Mouse (Mus musculus): ENCODE measurements around the gene Lgals4. TPM values are rescaled to one million over a fixed set of nuclear protein-coding genes. Genes with fewer than 3 reads are reported as not detected.

The Lgals4 gene
- polyA plus RNA-seq, 1 experiment from 2014 or later: 737 TPM

GRCm38 (mm10) chr7:28792391-28793185 is 41.1 kb upstream of the Lgals4 start:
- 0 out of 2 replicates have a peak, but pooled peaks cover 5% of the 10 kb centered on the region for H3K36me3 ChIP-seq (ENCODE audit: control insufficient read depth, insufficient read depth, low read length)
- 73% methylated on average over 13 of the region's 14 CpGs for WGBS

DNA sequence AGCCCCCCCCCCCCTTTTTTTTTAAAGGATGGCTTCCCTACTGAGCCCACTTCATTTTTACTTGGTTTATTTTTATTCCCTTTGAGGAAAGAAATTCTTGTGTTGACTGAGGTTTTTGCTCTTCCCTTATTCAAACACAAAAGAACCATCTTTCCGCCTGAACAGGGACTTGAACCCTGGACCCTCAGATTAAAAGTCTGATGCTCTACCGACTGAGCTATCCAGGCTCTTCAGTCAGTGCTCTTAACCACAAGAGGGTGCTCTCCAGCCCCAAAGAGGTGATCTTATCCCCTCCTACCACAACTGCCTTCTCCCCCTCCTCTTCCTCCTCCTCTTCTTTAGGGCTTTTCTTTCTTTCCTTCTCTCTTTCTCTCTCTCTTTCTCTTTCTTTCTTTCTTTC is 39.8 kb upstream of the Lgals4 start:
- 50% methylated on average over 2 of the region's 2 CpGs for WGBS
- no peak overlapping the region for H3K9ac ChIP-seq (ENCODE audit: low read length)
- no peaks in the 10 kb centered on the region for H3K36me3 ChIP-seq (ENCODE audit: control insufficient read depth, insufficient read depth, low read length)
- no peak overlapping the region for H3K27ac ChIP-seq (ENCODE audit: low read depth)
- H3K27me3 ChIP-seq (replicated peaks; ENCODE audit: control insufficient read depth, insufficient read depth, low read length): no peaks in the 10 kb centered on the region
- H3K4me1 ChIP-seq (replicated peaks; ENCODE audit: control insufficient read depth, insufficient read depth, low read length): peaks cover 21% of the 10 kb centered on the region
- H3K4me2 ChIP-seq (ENCODE audit: low read length): no peak overlapping the region
- no peak for DNase-seq (ENCODE audit: low spot score)
- H3K9me3 ChIP-seq (ENCODE audit: control insufficient read depth, low read length): no peaks in the 10 kb centered on the region
- no peak for ATAC-seq (replicated peaks; ENCODE audit: low FRiP score, low TSS enrichment, low read depth)
- no peak overlapping the region for H3K4me3 ChIP-seq (ENCODE audit: low read depth, low read length)

More at GRCm38 (mm10) chr7:28792391-28793185, 41.1 kb upstream of the Lgals4 start:
- Histone ChIP-seq H3K4me3 (ENCODE audit: low read depth, low read length) (no peak overlapping the region), H3K27me3 (replicated peaks; ENCODE audit: control insufficient read depth, insufficient read depth, low read length) (no peaks in the 10 kb centered on the region), H3K9me3 (ENCODE audit: control insufficient read depth, low read length) (no peaks in the 10 kb centered on the region), H3K4me2 (ENCODE audit: low read length) (no peak overlapping the region), H3K4me1 (replicated peaks; ENCODE audit: control insufficient read depth, insufficient read depth, low read length) (peaks cover 22% of the 10 kb centered on the region), H3K27ac (ENCODE audit: low read depth) (no peak overlapping the region), H3K9ac (ENCODE audit: low read length) (no peak overlapping the region)
- DNase-seq (ENCODE audit: low spot score) (no peak), ATAC-seq (replicated peaks; ENCODE audit: low FRiP score, low TSS enrichment, low read depth) (no peak)

- ATAC-seq (replicated peaks; ENCODE audit: low FRiP score, low TSS enrichment, low read depth): no peak
- no peaks in the 10 kb centered on the region for H3K9me3 ChIP-seq (ENCODE audit: control insufficient read depth, low read length)
Measured at GRCm38 (mm10) chr7:28794496-28794895, 39.2 kb upstream of the Lgals4 start.

DNA sequence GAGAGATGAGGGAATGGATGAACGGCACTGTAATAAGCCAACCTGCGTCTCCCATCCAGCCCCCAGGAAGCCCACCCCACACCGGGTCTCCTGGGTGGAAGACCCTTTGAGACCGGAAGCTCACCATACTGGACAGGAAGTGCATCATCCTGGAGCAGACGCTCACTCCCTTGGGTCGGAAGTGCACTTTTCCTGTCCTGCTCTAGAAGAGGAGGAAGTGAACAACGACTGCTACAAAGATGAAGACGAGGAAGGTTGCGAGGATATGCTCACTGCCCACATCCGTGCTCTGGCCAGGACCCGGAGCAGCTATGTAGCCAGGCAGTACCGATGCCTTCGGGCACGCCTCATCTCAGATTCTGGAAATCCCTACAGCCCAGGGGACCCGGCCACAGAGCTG is 37.8 kb upstream of the Lgals4 start:
- H3K36me3 ChIP-seq (ENCODE audit: control insufficient read depth, insufficient read depth, low read length): no peaks in the 10 kb centered on the region
- WGBS: 74% methylated on average over 15 of the region's 15 CpGs
- no peak overlapping the region for H3K27ac ChIP-seq (ENCODE audit: low read depth)

More at GRCm38 (mm10) chr7:28794496-28794895, 39.2 kb upstream of the Lgals4 start:
- Histone ChIP-seq H3K4me2 (ENCODE audit: low read length) (no peak overlapping the region), H3K9ac (ENCODE audit: low read length) (no peak overlapping the region), H3K27me3 (replicated peaks; ENCODE audit: control insufficient read depth, insufficient read depth, low read length) (no peaks in the 10 kb centered on the region), H3K27ac (ENCODE audit: low read depth) (no peak overlapping the region), H3K4me3 (ENCODE audit: low read depth, low read length) (no peak overlapping the region), H3K4me1 (replicated peaks; ENCODE audit: control insufficient read depth, insufficient read depth, low read length) (peaks cover 15% of the 10 kb centered on the region; the same call in 1 of the 2 replicates), H3K36me3 (ENCODE audit: control insufficient read depth, insufficient read depth, low read length) (no peaks in the 10 kb centered on the region)
- 79% methylated on average over 3 of the region's 3 CpGs for WGBS
- DNase-seq (ENCODE audit: low spot score): no peak

GRCm38 (mm10) chr7:28796562-28796975 is 37.1 kb upstream of the Lgals4 start:
- DNase-seq (ENCODE audit: low spot score) (peak; percentile 81), ATAC-seq (replicated peaks; ENCODE audit: low FRiP score, low TSS enrichment, low read depth) (peak; percentile 68; the same call in 1 of the 2 replicates)
- peaks cover 10% of the 10 kb centered on the region; the same call in 1 of the 2 replicates for H3K4me1 ChIP-seq (replicated peaks; ENCODE audit: control insufficient read depth, insufficient read depth, low read length)
- peak overlapping the region; percentile 1; the same call in 1 of the 2 replicates for H3K9ac ChIP-seq (ENCODE audit: low read length)
- 15% methylated on average over 32 of the region's 32 CpGs for WGBS
- no peaks in the 10 kb centered on the region for H3K27me3 ChIP-seq (replicated peaks; ENCODE audit: control insufficient read depth, insufficient read depth, low read length)
- no peaks in the 10 kb centered on the region for H3K36me3 ChIP-seq (ENCODE audit: control insufficient read depth, insufficient read depth, low read length)
- H3K4me3 ChIP-seq (ENCODE audit: low read depth, low read length): 0 out of 2 replicates have a peak overlapping the region, but pooled peaks have one; percentile 2
- peak overlapping the region; percentile 13 for H3K4me2 ChIP-seq (ENCODE audit: low read length)
- H3K27ac ChIP-seq (ENCODE audit: low read depth): peak overlapping the region; percentile 3; the same call in 1 of the 2 replicates
- no peaks in the 10 kb centered on the region for H3K9me3 ChIP-seq (ENCODE audit: control insufficient read depth, low read length)

More for the DNA sequence above, 37.8 kb upstream of the Lgals4 start:
- Histone ChIP-seq H3K4me1 (replicated peaks; ENCODE audit: control insufficient read depth, insufficient read depth, low read length) (0 out of 2 replicates have a peak, but pooled peaks cover 7% of the 10 kb centered on the region), H3K9ac (ENCODE audit: low read length) (no peak overlapping the region), H3K4me3 (ENCODE audit: low read depth, low read length) (no peak overlapping the region), H3K4me2 (ENCODE audit: low read length) (peak overlapping the region; percentile 13), H3K27me3 (replicated peaks; ENCODE audit: control insufficient read depth, insufficient read depth, low read length) (no peaks in the 10 kb centered on the region), H3K9me3 (ENCODE audit: control insufficient read depth, low read length) (no peaks in the 10 kb centered on the region)
- ATAC-seq (replicated peaks; ENCODE audit: low FRiP score, low TSS enrichment, low read depth): no peak
- no peak for DNase-seq (ENCODE audit: low spot score)

DNA sequence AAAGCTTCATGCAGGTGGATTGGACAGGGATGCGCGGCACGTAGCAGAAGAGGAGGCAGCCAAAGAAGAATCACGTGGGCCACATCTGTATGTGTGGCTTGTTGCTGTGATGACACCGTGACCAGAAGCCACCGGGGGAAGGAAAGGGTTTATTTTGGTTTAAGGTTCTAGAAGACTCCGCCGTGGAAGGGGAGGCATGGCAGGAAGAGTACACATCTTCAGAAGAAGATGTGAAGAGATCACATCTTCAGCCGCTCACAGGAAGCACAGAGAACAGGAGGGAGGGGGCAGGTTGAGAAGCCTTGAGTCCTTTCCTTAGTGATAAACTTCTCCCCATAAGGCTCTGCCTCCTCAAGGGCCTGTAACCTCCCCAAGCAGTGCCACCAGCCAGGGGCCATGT is 33.7 kb upstream of the Lgals4 start:
- no peak overlapping the region for H3K27ac ChIP-seq (ENCODE audit: low read depth)
- H3K4me3 ChIP-seq (ENCODE audit: low read depth, low read length): no peak overlapping the region
- H3K27me3 ChIP-seq (replicated peaks; ENCODE audit: control insufficient read depth, insufficient read depth, low read length): no peaks in the 10 kb centered on the region
- H3K36me3 ChIP-seq (ENCODE audit: control insufficient read depth, insufficient read depth, low read length): no peaks in the 10 kb centered on the region
- H3K4me2 ChIP-seq (ENCODE audit: low read length): no peak overlapping the region
- WGBS: 95% methylated on average over 9 of the region's 9 CpGs
- H3K4me1 ChIP-seq (replicated peaks; ENCODE audit: control insufficient read depth, insufficient read depth, low read length): peaks cover 31% of the 10 kb centered on the region
- DNase-seq (ENCODE audit: low spot score): no peak
- no peaks in the 10 kb centered on the region for H3K9me3 ChIP-seq (ENCODE audit: control insufficient read depth, low read length)
- H3K9ac ChIP-seq (ENCODE audit: low read length): no peak overlapping the region
- no peak for ATAC-seq (replicated peaks; ENCODE audit: low FRiP score, low TSS enrichment, low read depth)

DNA sequence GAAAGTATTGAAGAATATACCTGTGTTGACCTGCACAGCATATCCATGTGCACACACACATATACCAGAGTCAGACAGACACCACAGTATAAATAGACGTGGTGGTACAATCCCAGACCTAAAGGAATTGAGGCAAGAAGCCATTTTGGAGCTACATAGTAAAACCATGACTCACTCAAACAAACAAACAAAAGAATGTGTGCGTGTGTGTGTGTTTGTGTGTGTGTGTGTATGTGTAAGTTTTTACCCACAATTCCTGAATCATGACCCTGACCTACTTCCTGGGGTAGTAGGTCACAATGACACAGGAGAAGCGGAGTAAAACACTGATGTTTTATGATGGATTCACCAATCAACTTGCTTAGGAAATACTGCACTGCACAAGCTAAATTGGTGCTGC is 32.2 kb upstream of the Lgals4 start:
- DNase-seq (ENCODE audit: low spot score): no peak
- no peaks in the 10 kb centered on the region for H3K36me3 ChIP-seq (ENCODE audit: control insufficient read depth, insufficient read depth, low read length)
- no peak overlapping the region for H3K4me2 ChIP-seq (ENCODE audit: low read length)
- no peaks in the 10 kb centered on the region for H3K27me3 ChIP-seq (replicated peaks; ENCODE audit: control insufficient read depth, insufficient read depth, low read length)
- H3K4me3 ChIP-seq (ENCODE audit: low read depth, low read length): no peak overlapping the region
- H3K4me1 ChIP-seq (replicated peaks; ENCODE audit: control insufficient read depth, insufficient read depth, low read length): peaks cover 31% of the 10 kb centered on the region
- ATAC-seq (replicated peaks; ENCODE audit: low FRiP score, low TSS enrichment, low read depth): no peak
- H3K27ac ChIP-seq (ENCODE audit: low read depth): peak overlapping the region; percentile 90
- no peaks in the 10 kb centered on the region for H3K9me3 ChIP-seq (ENCODE audit: control insufficient read depth, low read length)
- 49% methylated on average over 3 of the region's 3 CpGs for WGBS
- no peak overlapping the region for H3K9ac ChIP-seq (ENCODE audit: low read length)

DNA sequence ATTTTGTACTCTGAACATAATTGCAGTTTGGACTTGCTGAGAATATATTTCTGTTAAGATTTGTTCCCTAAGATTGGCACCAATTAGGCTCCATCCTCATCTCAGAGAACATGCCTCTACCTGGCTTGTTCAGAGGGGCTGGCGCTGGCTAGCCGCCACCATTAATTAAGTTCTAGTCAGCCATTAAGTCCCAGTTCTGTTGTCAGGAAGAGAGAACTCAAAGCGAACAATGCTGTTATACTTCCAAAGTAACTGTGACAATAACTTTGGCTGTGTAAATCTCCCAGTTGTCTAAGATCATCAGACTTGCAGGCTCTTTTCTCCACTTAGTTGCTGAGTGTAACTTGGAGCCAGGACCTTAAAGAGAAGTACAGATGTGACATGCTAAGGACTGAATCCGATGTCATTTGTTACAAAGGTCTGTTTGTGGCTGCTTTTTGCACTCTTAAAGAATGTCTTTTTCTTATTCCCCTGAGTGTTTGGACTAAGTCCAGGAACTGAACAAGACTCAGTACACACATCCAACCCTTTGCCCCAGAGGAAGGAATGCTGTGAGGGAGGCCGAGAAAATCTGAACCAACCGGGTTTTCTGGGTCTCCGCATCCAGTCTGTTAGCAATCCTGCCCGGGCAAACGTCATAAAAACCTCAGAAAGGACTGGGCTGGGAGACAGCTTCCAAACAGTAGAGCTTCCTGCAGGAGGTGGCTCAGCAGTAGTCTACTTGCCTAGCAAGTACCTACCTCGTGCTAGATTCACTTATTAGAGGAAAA is 31.6 kb upstream of the Lgals4 start:
- Histone ChIP-seq H3K27ac (ENCODE audit: low read depth) (peak overlapping the region; percentile 90), H3K4me3 (ENCODE audit: low read depth, low read length) (no peak overlapping the region), H3K9ac (ENCODE audit: low read length) (peak overlapping the region; percentile 5), H3K9me3 (ENCODE audit: control insufficient read depth, low read length) (no peaks in the 10 kb centered on the region), H3K4me2 (ENCODE audit: low read length) (peak overlapping the region; percentile 23), H3K27me3 (replicated peaks; ENCODE audit: control insufficient read depth, insufficient read depth, low read length) (no peaks in the 10 kb centered on the region), H3K36me3 (ENCODE audit: control insufficient read depth, insufficient read depth, low read length) (no peaks in the 10 kb centered on the region), H3K4me1 (replicated peaks; ENCODE audit: control insufficient read depth, insufficient read depth, low read length) (peaks cover 27% of the 10 kb centered on the region)
- DNase-seq (ENCODE audit: low spot score) (peak; percentile 82), ATAC-seq (replicated peaks; ENCODE audit: low FRiP score, low TSS enrichment, low read depth) (peak; percentile 59)
- WGBS: 9% methylated on average over 10 of the region's 10 CpGs

All from intestine, embryonic 14.5 days (tissue).